Mouse (Mus musculus): ENCODE data around the gene Rasl11b. TPM values are rescaled to one million over a fixed set of nuclear protein-coding genes. Genes with fewer than 3 reads are reported as not detected.
A peak's percentile ranks its signal among the peaks of the same experiment; 100 is the strongest.

The Rasl11b gene
- total and polyA plus RNA-seq, 3 experiments, result 27.8 to 31.3 (median 28.9) TPM

- WGBS, result 35% methylated on average over 14 of the region's 14 CpGs
- Histone ChIP-seq H3K4me1 (ENCODE audit: control insufficient read depth, insufficient read depth, low read length) (peaks cover 10% of the 10 kb centered on the region), H3K79me2 (replicated peaks; ENCODE audit: control insufficient read depth, insufficient read depth, low read length) (no peaks in the 10 kb centered on the region), H3K27me3 (ENCODE audit: control insufficient read depth, insufficient read depth, low read length) (no peaks in the 10 kb centered on the region), H3K9ac (ENCODE audit: low read depth, low read length) (no peak overlapping the region), H3K27ac (peak overlapping the region; percentile 64), H3K36me3 (ENCODE audit: control insufficient read depth, insufficient read depth, low read length) (no peaks in the 10 kb centered on the region), H3K4me3 (no peak overlapping the region)
- TF ChIP-seq EP300 (IDR thresholded peaks at IDR 0.05; ENCODE audit: insufficient read depth, low read depth, low read length) (no peak; the same call in 1 of the 2 replicates), POLR2A (IDR thresholded peaks at IDR 0.05; ENCODE audit: insufficient read depth, low read depth, low read length) (0 out of 2 replicates have a peak, but pooled peaks have one; percentile 30), CTCF (IDR thresholded peaks at IDR 0.05) (peak; percentile 17; the same call in 1 of the 2 replicates)
- intact Hi-C loops (cut with DNase I), result loop anchor here (2.0 to 5.0 kb wide), 2 partner anchors 19 to 108 kb away; partner anchors contain the start of genes Rasl11b and Usp46
- DNase-seq, result peak; percentile 53 to 73
Observed at GRCm38 (mm10) chr5:74175526-74176270, 19.4 kb upstream of the Rasl11b start.

- no peaks in the 10 kb centered on the region for H3K36me3 ChIP-seq (ENCODE audit: control insufficient read depth, insufficient read depth, low read length)
- H3K79me2 ChIP-seq (replicated peaks; ENCODE audit: control insufficient read depth, insufficient read depth, low read length), result no peaks in the 10 kb centered on the region
- TF ChIP-seq EP300 (IDR thresholded peaks at IDR 0.05; ENCODE audit: insufficient read depth, low read depth, low read length) (no peak), POLR2A (IDR thresholded peaks at IDR 0.05; ENCODE audit: insufficient read depth, low read depth, low read length) (no peak), CTCF (IDR thresholded peaks at IDR 0.05) (no peak)
- H3K9ac ChIP-seq (ENCODE audit: low read depth, low read length), result no peak overlapping the region
- H3K27ac ChIP-seq, result no peak overlapping the region
- H3K27me3 ChIP-seq (ENCODE audit: control insufficient read depth, insufficient read depth, low read length), result no peaks in the 10 kb centered on the region
- peaks cover 3% of the 10 kb centered on the region for H3K4me1 ChIP-seq (ENCODE audit: control insufficient read depth, insufficient read depth, low read length)
- intact Hi-C loops (cut with DNase I), result no loop called here
- H3K4me3 ChIP-seq, result no peak overlapping the region
- 87% methylated on average over 10 of the region's 10 CpGs for WGBS
- no peak for DNase-seq
Observed at GRCm38 (mm10) chr5:74180216-74180615, 14.9 kb upstream of the Rasl11b start.

- 56% methylated on average over 10 of the region's 10 CpGs for WGBS
- no peak overlapping the region for H3K9ac ChIP-seq (ENCODE audit: low read depth, low read length)
- no peaks in the 10 kb centered on the region for H3K79me2 ChIP-seq (replicated peaks; ENCODE audit: control insufficient read depth, insufficient read depth, low read length)
- TF ChIP-seq EP300 (IDR thresholded peaks at IDR 0.05; ENCODE audit: insufficient read depth, low read depth, low read length) (no peak), POLR2A (IDR thresholded peaks at IDR 0.05; ENCODE audit: insufficient read depth, low read depth, low read length) (no peak), CTCF (IDR thresholded peaks at IDR 0.05) (no peak)
- H3K4me1 ChIP-seq (ENCODE audit: control insufficient read depth, insufficient read depth, low read length), result peaks cover 2% of the 10 kb centered on the region; the same call in 1 of the 2 replicates
- H3K36me3 ChIP-seq (ENCODE audit: control insufficient read depth, insufficient read depth, low read length), result no peaks in the 10 kb centered on the region
- H3K4me3 ChIP-seq, result no peak overlapping the region
- intact Hi-C loops (cut with DNase I), result no loop called here
- no peak overlapping the region for H3K27ac ChIP-seq
- H3K27me3 ChIP-seq (ENCODE audit: control insufficient read depth, insufficient read depth, low read length), result no peaks in the 10 kb centered on the region
- no peak for DNase-seq
Observed at GRCm38 (mm10) chr5:74183118-74183517, 12.0 kb upstream of the Rasl11b start.

- no peaks in the 10 kb centered on the region for H3K27me3 ChIP-seq (ENCODE audit: control insufficient read depth, insufficient read depth, low read length)
- H3K9ac ChIP-seq (ENCODE audit: low read depth, low read length), result no peak overlapping the region
- WGBS, result 74% methylated on average over 9 of the region's 9 CpGs
- DNase-seq, result no peak
- peaks cover 4% of the 10 kb centered on the region; the same call in 1 of the 2 replicates for H3K4me1 ChIP-seq (ENCODE audit: control insufficient read depth, insufficient read depth, low read length)
- TF ChIP-seq EP300 (IDR thresholded peaks at IDR 0.05; ENCODE audit: insufficient read depth, low read depth, low read length) (no peak), POLR2A (IDR thresholded peaks at IDR 0.05; ENCODE audit: insufficient read depth, low read depth, low read length) (no peak), CTCF (IDR thresholded peaks at IDR 0.05) (no peak)
- H3K79me2 ChIP-seq (replicated peaks; ENCODE audit: control insufficient read depth, insufficient read depth, low read length), result no peaks in the 10 kb centered on the region
- H3K27ac ChIP-seq, result no peak overlapping the region
- H3K36me3 ChIP-seq (ENCODE audit: control insufficient read depth, insufficient read depth, low read length), result no peaks in the 10 kb centered on the region
- H3K4me3 ChIP-seq, result no peak overlapping the region
- intact Hi-C loops (cut with DNase I), result no loop called here
Observed at GRCm38 (mm10) chr5:74184607-74185006, 10.5 kb upstream of the Rasl11b start.

- intact Hi-C loops (cut with DNase I), result no loop called here
- no peak for TF ChIP-seq CTCF (IDR thresholded peaks at IDR 0.05)
- no peak for TF ChIP-seq POLR2A (IDR thresholded peaks at IDR 0.05; ENCODE audit: insufficient read depth, low read depth, low read length)
- no peak for TF ChIP-seq EP300 (IDR thresholded peaks at IDR 0.05; ENCODE audit: insufficient read depth, low read depth, low read length)
- Histone ChIP-seq H3K27ac (peak overlapping the region; percentile 52), H3K27me3 (ENCODE audit: control insufficient read depth, insufficient read depth, low read length) (no peaks in the 10 kb centered on the region), H3K4me1 (ENCODE audit: control insufficient read depth, insufficient read depth, low read length) (peaks cover 8% of the 10 kb centered on the region; the same call in 1 of the 2 replicates), H3K9ac (ENCODE audit: low read depth, low read length) (no peak overlapping the region), H3K79me2 (replicated peaks; ENCODE audit: control insufficient read depth, insufficient read depth, low read length) (no peaks in the 10 kb centered on the region), H3K4me3 (no peak overlapping the region), H3K36me3 (ENCODE audit: control insufficient read depth, insufficient read depth, low read length) (no peaks in the 10 kb centered on the region)
- WGBS, result 54% methylated on average over 12 of the region's 12 CpGs
- DNase-seq, result peak in 1 of 2 experiments; percentile 41
Observed at GRCm38 (mm10) chr5:74188076-74188475, 7.0 kb upstream of the Rasl11b start.

GRCm38 (mm10) chr5:74188886-74189285 lies 6.2 kb upstream of the Rasl11b start:
- H3K27ac ChIP-seq, result no peak overlapping the region
- 92% methylated on average over 8 of the region's 8 CpGs for WGBS
- H3K4me1 ChIP-seq (ENCODE audit: control insufficient read depth, insufficient read depth, low read length), result peaks cover 8% of the 10 kb centered on the region; the same call in 1 of the 2 replicates
- H3K36me3 ChIP-seq (ENCODE audit: control insufficient read depth, insufficient read depth, low read length), result no peaks in the 10 kb centered on the region
- DNase-seq, result no peak
- H3K4me3 ChIP-seq, result no peak overlapping the region
- intact Hi-C loops (cut with DNase I), result no loop called here
- no peak overlapping the region for H3K9ac ChIP-seq (ENCODE audit: low read depth, low read length)
- no peaks in the 10 kb centered on the region for H3K27me3 ChIP-seq (ENCODE audit: control insufficient read depth, insufficient read depth, low read length)
- no peak for TF ChIP-seq EP300 (IDR thresholded peaks at IDR 0.05; ENCODE audit: insufficient read depth, low read depth, low read length)
- no peak for TF ChIP-seq CTCF (IDR thresholded peaks at IDR 0.05)
- TF ChIP-seq POLR2A (IDR thresholded peaks at IDR 0.05; ENCODE audit: insufficient read depth, low read depth, low read length), result no peak
- H3K79me2 ChIP-seq (replicated peaks; ENCODE audit: control insufficient read depth, insufficient read depth, low read length), result no peaks in the 10 kb centered on the region
